Mouse (Mus musculus) gastrocnemius, postnatal 25 days (tissue): Measurements from ENCODE around the gene Olfr547. TPM values are rescaled to one million over a fixed set of nuclear protein-coding genes. Genes with fewer than 3 reads are reported as not detected.
"Not testable (repeated sequence)": the region's sequence is repeated elsewhere in the genome, so short reads cannot be mapped to it uniquely, and the experiment has no call there.

ENCODE experiments used
- DNase-seq: peaks from one replicate; pipeline ENCODE4 v3.0.0; 2022
- long read RNA-seq, 2 experiments: library from polyadenylated mRNA; stranded (forward); transcript quantifications; one replicate each; pipeline ENCODE4 v2.0.0; 2021
- total RNA-seq, 2 experiments: library from RNA; stranded (reverse); gene quantifications; 1 replicate in 1 of 2; 2 replicates in 1 of 2; pipeline ENCODE4 v1.2.3; 2021

Olfr547 gene
- not detected for total RNA-seq
- long read RNA-seq, experiment 1, result 0 reads
- long read RNA-seq, experiment 2, result 0 reads

DNA sequence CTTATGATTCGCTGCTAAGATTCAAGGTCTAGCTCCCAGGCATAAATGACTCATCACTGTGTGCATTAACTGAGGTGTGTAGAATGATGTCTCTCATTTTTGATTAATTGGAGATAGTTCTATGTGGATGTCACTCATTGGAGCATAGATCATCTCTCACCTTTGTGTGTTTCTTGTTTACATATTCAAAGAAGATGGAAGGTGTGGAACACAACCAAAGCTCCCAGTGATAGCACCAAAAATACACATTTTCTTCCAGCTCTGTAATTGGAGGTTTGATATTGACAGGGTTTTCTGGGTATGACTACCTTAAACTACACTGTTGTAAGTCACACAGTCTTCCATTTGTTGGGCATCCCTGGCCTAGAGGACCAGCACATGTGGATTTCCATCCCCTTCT lies at the start of gene Olfr547:
Gene Olfr547 (plus strand): TSS at position 301 of the 400 bp plus-strand sequence.
- no peak for DNase-seq

DNA sequence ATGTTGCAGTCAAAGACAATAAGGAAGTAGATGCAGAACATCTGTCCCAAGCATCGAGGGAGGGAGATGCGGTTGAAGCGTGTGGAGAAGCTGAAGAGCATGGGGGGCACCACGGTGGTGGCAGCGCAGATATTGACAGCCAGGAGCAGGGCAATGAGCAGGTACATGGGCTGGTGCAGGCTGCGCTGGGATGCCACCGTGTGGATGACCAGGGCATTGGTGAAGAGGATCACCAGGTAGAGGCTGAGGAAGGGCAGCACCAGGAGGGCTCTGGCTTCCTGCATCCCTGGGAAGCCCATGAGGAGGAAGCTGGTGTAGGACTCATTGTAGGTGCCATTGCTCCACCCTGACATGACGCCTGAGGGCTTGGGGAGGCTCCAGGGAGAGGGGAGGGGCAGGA lies 49.8 kb upstream of the Olfr547 start:
- not testable (repeated sequence) for DNase-seq

DNA sequence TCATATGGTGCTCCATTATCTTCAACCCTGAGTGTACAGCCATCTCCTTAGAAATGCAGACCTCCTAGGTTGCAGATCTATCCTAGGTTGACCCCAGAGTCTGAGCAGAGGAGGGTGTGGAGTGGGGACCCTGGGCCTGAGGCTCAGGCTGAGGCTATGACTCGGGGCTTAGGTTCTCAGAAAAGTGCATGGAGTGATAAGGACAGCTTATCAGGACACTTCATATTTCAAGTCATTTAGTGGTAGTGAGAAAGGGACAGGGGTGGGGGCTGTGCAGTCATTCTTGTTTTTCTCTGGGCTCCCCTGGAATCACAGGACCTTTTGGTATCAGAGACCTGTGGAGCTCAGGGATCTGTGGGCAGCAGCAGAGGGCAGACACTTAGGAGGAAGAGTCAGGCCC lies 48.4 kb upstream of the Olfr547 start:
- DNase-seq, result no peak

DNA sequence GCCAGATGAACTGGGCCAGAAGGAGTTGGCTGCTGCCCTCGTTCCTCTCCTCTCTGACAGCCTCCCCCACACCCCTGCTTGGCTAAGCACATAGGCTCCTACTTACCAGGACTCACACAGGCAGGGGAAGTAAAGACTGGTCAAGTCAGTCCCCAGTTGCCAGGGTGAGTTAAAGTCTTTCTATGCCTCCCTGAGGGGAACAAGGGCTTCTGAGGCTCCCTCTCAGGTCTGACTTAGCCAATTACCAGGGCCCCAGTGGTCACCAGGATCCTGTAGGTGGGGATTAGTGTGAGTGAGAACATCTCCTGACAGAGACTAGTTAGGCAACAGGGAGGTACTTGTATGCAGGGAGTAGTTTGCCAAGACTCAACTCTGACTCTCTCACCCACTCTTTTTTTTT lies 46.4 kb upstream of the Olfr547 start, which contains the start of gene Olfr544:
Gene Olfr544 (minus strand): TSS at position 153 of the 400 bp plus-strand sequence.
- no peak for DNase-seq

- not testable (repeated sequence) for DNase-seq
Measured at GRCm38 (mm10) chr7:102494416-102494815, 40.1 kb upstream of the Olfr547 start.

DNA sequence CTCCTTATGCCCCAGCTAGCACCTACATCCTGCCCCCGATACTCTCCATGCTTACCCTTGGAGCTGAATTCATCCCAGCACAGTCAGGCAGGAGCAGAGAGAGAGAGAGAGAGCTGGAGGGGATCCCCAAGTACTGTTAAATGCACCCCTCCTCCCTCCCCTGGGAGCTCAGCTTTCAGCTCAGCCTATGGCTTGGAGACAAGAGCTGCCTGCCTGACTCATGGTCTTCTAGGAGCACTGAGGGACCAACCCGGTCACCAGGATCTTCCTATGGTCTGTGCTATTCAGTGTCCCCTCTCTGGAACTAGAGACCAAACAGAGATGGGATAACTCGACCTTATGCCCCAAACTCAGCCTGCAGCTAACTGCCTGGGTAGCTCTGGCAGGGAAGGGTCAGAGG lies 35.1 kb upstream of the Olfr547 start, which contains the start of gene Olfr545:
Gene Olfr545 (minus strand): TSS at position 101 of the 400 bp plus-strand sequence.
- no peak for DNase-seq

DNA sequence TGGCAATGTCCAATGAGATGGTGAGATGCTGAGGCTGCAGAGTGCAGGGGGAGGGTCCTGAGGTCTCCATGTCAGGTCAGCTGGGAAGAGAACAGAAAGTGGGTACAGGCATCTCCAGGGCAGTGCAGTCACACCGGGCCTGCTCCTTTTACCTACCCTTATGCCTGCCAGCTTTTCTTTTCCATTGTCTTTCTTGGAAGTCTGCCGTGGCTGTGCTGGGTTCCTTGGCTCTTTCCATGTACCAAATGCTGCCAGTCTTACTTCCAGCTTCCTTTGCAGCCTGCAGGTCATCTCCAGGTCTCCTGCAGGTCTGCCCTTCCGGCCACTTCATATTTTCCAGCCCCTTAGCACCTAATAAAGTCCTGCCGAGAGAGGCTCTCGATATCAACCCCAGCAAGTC lies 32.6 kb upstream of the Olfr547 start:
- no peak for DNase-seq

DNA sequence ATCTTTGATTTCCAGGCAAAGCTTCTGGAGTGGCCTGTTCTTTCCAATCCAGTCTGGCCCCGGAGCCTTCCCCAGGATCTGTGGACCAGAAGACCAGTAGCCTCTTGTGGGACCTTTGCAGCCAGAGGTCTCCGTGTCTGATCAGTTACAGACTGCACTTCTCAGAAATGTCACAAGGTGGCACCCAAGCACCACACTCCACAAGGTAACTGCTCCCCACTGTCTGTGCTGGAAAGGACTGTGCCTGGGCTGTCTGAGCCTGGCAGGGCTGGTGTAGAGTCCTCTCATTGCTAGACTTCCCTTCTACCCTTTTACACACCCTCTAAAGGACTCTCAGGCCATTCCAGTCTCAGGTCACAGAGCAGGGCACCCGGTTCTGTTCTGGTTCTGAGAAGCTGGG lies 27.7 kb upstream of the Olfr547 start:
- DNase-seq, result peak; percentile 22

- DNase-seq, result no peak
Measured at GRCm38 (mm10) chr7:102508066-102508465, 26.5 kb upstream of the Olfr547 start.

- no peak for DNase-seq
Measured at GRCm38 (mm10) chr7:102508666-102509065, 25.9 kb upstream of the Olfr547 start.

- no peak for DNase-seq
Measured at GRCm38 (mm10) chr7:102509726-102510125, 24.8 kb upstream of the Olfr547 start.

GRCm38 (mm10) chr7:102511927-102512326 lies 22.6 kb upstream of the Olfr547 start:
- no peak for DNase-seq

- peak; percentile 67 for DNase-seq
Measured at GRCm38 (mm10) chr7:102512814-102513435, 21.6 kb upstream of the Olfr547 start.

DNA sequence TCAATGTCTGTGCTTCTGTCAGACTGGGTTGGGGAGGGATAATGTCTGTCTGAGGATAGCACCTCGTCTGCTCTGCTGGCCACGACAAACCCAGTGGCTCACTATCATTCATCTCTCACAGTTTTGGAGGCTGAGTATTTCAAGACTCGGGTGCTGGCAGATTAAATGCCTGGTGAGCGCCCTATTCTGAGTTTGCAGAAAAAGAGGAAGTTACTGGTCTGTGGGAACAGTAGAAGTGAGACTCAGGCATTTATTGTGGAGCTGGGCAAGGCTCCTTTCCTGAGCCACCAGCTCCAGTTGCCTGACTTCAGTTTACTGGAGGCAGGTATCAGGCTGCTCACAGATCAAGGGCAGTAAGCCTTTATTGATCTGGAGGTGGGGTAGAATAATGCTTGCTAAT lies 20.4 kb upstream of the Olfr547 start:
- no peak for DNase-seq

DNA sequence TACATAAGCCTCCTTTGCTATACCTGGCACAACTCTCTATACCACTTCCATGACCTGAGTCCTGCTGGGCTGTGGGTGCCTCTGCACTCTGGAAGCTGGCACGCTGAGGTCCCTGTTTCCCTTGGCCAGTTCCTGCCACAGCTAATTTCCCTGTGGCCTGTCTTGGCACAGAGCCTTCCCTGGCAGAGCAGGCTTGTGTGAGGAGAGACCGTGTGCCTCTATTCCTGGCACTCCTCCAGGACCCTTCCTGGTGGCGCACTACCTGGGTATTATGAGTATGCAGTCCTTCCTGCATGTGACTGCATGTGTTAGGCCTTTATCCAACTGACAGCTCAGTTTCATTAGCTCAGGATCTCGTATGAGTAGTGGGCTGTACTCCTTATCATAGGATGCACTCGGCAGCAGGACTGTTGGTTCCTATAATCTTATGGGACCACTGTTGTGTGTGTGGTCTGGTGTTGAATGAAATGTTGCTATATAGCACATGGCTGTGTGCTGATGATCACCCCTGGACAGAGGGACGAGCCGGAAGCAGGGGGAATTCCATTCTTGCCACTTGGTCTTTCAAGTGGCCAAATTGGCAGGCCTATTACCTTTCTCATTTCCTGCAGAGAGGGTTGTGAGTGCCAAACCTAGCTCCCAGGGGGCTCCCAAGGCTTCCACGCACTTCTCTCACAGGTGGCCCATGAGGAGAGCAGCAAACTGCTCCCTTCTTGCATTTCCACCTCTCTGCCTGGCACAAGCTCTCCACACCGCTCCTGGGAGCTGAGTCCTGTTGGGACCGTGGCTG lies 18.1 kb upstream of the Olfr547 start:
- no peak for DNase-seq

- no peak for DNase-seq
Measured at GRCm38 (mm10) chr7:102517051-102517335, 17.6 kb upstream of the Olfr547 start.

- DNase-seq, result no peak
Measured at GRCm38 (mm10) chr7:102529052-102529451, 5.5 kb upstream of the Olfr547 start.

DNA sequence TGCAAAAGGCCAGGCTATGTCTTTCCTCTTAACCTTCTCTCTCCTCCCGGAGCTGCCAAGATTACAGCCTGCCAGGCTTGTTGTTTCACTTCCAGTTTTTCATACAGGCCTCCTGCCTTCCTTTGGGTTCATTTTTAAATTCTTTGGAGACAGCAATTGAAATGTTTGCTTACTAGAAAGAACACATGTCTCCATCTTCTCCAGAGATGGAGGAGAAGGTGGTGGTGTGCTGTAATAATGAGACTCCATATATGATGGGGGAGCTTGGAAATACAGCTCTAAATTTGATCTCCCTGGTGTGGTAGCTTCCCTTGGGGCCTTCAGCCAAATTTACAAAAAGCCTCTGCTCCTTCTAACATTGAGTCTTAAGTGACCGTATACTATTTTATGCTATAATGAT lies 6.0 kb downstream of the Olfr547 start, which contains the start of gene Olfr548-ps1:
Gene Olfr548-ps1 (plus strand): TSS at position 301 of the 400 bp plus-strand sequence.
- no peak for DNase-seq

DNA sequence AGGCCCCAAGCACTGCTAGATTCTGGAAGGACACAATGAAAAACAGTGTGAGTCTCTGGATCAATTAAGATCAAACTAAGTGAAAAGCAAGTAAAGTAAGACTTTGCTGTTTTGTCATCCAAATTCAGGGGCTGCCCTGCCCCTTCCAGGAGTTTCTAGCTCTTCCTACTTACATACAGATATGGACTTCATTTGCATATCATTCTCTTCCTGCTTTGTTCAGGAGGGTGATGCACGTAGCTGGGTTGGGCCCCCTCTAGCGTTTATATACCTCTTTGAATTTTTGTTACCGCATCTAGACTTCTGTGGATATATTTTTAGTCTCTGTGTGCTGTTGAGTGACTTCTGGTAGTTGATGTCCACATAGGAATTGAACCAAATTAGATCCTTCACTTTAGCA lies 6.7 kb downstream of the Olfr547 start:
- DNase-seq, result no peak

GRCm38 (mm10) chr7:102549570-102549969 lies 15.0 kb downstream of the Olfr547 start, which contains the start of gene Olfr549:
TSS of gene Olfr549 (plus strand) at chr7:102549870.
- no peak for DNase-seq

DNA sequence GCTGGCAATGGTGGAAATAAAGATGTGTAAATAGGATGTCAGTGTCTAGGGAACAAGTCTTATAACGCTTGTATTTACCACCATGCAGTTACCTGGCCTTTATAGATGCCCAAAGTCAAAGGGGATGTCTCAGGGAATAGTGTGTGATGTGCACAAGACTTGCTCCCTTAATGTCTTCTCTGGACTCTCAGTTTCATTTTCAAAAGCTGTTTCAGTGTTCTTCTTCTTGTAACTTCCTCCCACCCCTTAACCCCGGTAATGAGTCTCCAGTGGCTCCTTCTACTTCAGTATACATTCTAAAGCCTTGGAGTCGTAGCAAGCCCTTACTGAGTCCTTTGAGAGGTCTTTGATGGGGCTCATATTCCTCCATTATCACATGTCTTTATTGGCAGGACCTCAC lies 18.7 kb downstream of the Olfr547 start:
- no peak for DNase-seq

DNA sequence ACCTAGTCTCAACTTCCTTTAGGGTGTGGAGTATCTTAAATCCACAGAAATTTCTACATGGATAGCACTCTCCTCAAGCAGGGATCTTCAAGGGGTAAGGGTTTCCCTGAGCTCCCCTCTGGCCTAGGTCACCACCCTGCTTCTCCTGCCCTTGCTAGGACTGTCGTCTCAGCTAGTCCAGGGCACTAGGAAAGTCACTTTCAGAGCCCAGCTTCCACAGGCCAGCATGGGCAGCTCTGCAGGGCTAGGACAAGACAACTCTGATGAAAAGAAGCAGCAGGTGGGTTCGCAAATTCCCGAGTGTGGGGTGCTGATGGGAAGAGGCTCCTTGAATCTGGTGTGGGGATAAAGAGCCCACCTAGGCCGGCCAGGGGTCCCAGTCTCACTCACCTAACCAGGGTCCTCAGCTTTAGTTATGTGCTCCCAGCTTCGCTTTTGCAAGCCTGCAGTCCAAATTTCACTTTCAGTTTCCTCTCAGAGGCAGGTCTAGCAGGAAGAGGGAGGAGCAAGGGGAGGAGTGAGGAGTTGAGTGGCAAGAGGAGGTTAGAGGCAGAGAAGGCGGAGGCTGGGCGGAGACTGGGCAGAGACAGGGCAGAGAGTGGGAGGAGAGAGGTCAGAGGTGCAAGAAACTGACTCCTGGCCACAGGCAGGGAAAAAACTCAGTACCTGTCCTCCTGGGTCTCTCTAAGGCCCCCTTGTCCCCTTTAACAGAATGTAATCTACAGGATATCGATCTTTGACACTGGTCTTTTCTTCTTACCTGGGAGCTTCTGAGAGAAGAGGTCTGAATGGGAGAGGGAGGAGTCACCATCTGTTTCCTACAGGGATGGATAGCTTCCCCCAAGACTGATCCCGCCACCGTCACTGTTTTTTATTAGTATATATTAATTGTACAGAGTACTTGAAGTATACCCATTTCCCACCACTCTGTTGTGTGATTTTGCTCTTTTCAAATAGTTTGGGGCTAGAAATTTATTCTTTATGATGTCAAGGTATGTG lies 30.7 kb downstream of the Olfr547 start, which contains the start of gene Trim21:
Gene Trim21 (minus strand): TSS at position 488 of the 999 bp plus-strand sequence.
- peak; percentile 86 for DNase-seq
